Mouse (Mus musculus) hindbrain, embryonic 11.5 days (tissue): ENCODE measurements at regions not wholly inside any gene's neighbourhood (a gene's known extent, or its start where the extent isn't known, plus 50 kb on each side); places are given as distances from the start of the nearest gene placed in this dataset.
A peak's percentile ranks its signal among the peaks of the same experiment; 100 is the strongest.

Experiments
- ATAC-seq: fragments of 200-750 bp; cut with Nextera tagmentation; 2 replicates; pipeline ENCODE4 v1.8.0; 2017; ENCODE audit warnings: mild to moderate bottlenecking, moderate TSS enrichment, moderate library complexity; ENCODE audit not compliant: low FRiP score
- DNase-seq: peaks from one replicate; pipeline ENCODE4 v3.0.0-alpha.2; 2015; ENCODE audit warnings: low spot score
- H3K27ac ChIP-seq: fragments of 300-500 bp; sonication (generic); 2 replicates; pipeline ENCODE4 v1.5.1; 2014; ENCODE audit warnings: mild to moderate bottlenecking, low read depth, low read length
- H3K27me3 ChIP-seq: fragments of 300-500 bp; sonication (generic); 2 replicates; pipeline ENCODE4 v1.6.1; 2014; ENCODE audit warnings: mild to moderate bottlenecking, low read length, moderate library complexity, mixed read lengths; ENCODE audit not compliant: control insufficient read depth, insufficient read depth
- H3K36me3 ChIP-seq: fragments of 300-500 bp; sonication (generic); 2 replicates; pipeline ENCODE4 v1.6.1; 2014; ENCODE audit warnings: mild to moderate bottlenecking, low read length, moderate library complexity, mixed read lengths; ENCODE audit not compliant: control insufficient read depth, insufficient read depth
- H3K4me1 ChIP-seq: fragments of 300-500 bp; sonication (generic); replicated peaks from 2 replicates; pipeline ENCODE4 v1.6.1; 2014; ENCODE audit warnings: low read length, mixed read lengths; ENCODE audit not compliant: control insufficient read depth, insufficient read depth
- H3K4me2 ChIP-seq: fragments of 300-500 bp; sonication (generic); replicated peaks from 2 replicates; pipeline ENCODE4 v1.6.1; 2014; ENCODE audit warnings: mild to moderate bottlenecking, low read depth, low read length
- H3K4me3 ChIP-seq: fragments of 300-500 bp; sonication (generic); 2 replicates; pipeline ENCODE4 v1.5.1; 2014; ENCODE audit warnings: low read depth, low read length
- H3K9ac ChIP-seq: fragments of 300-500 bp; sonication (generic); 2 replicates; pipeline ENCODE4 v1.6.1; 2014; ENCODE audit warnings: low read depth, low read length
- H3K9me3 ChIP-seq: fragments of 300-500 bp; sonication (generic); 2 replicates; pipeline ENCODE4 v1.6.1; 2016; ENCODE audit warnings: low read length; ENCODE audit not compliant: control insufficient read depth
- WGBS: fragments of 180-500 bp; shearing (Covaris S2); extraction: QIAGEN DNeasy Blood & Tissue Kit; methylation state at CpG from one replicate; pipeline ENCODE4 v1.1.7; 2014; 5-methylcytosine and 5-hydroxymethylcytosine counted together

GRCm38 (mm10) chr2:170675731-170676130 is 55.9 kb upstream of the Dok5 start:
- no peak for DNase-seq
- Histone ChIP-seq H3K4me1 (no peaks in the 10 kb centered on the region), H3K4me2 (no peak overlapping the region), H3K27me3 (no peaks in the 10 kb centered on the region), H3K9me3 (no peaks in the 10 kb centered on the region), H3K9ac (no peak overlapping the region), H3K27ac (no peak overlapping the region), H3K4me3 (no peak overlapping the region), H3K36me3 (no peaks in the 10 kb centered on the region)
- WGBS, result 89% methylated on average over 10 of the region's 10 CpGs
- no peak for ATAC-seq

GRCm38 (mm10) chr2:170673683-170674082 is 57.9 kb upstream of the Dok5 start:
- Histone ChIP-seq H3K4me3 (no peak overlapping the region), H3K4me2 (no peak overlapping the region), H3K4me1 (no peaks in the 10 kb centered on the region), H3K36me3 (no peaks in the 10 kb centered on the region), H3K27ac (no peak overlapping the region), H3K27me3 (no peaks in the 10 kb centered on the region), H3K9ac (no peak overlapping the region), H3K9me3 (no peaks in the 10 kb centered on the region)
- ATAC-seq, result no peak
- no peak for DNase-seq
- WGBS, result 85% methylated on average over 6 of the region's 6 CpGs

- H3K27ac ChIP-seq, result no peak overlapping the region
- no peak overlapping the region for H3K9ac ChIP-seq
- ATAC-seq (no peak), DNase-seq (no peak)
- 92% methylated on average over 1 of the region's 1 CpGs for WGBS
- no peak overlapping the region for H3K4me2 ChIP-seq
- H3K4me3 ChIP-seq, result no peak overlapping the region
- no peaks in the 10 kb centered on the region for H3K4me1 ChIP-seq
- H3K27me3 ChIP-seq, result no peaks in the 10 kb centered on the region
- H3K36me3 ChIP-seq, result no peaks in the 10 kb centered on the region
- no peaks in the 10 kb centered on the region for H3K9me3 ChIP-seq
Observed at GRCm38 (mm10) chr2:170672789-170673188, 58.8 kb upstream of the Dok5 start.

GRCm38 (mm10) chr2:170668960-170669359 is 62.6 kb upstream of the Dok5 start:
- no peak overlapping the region for H3K4me2 ChIP-seq
- no peaks in the 10 kb centered on the region for H3K36me3 ChIP-seq
- DNase-seq, result no peak
- H3K27me3 ChIP-seq, result no peaks in the 10 kb centered on the region
- H3K4me3 ChIP-seq, result no peak overlapping the region
- H3K9me3 ChIP-seq, result no peaks in the 10 kb centered on the region
- 87% methylated on average over 12 of the region's 12 CpGs for WGBS
- ATAC-seq, result no peak
- H3K27ac ChIP-seq, result no peak overlapping the region
- no peaks in the 10 kb centered on the region for H3K4me1 ChIP-seq
- H3K9ac ChIP-seq, result no peak overlapping the region

GRCm38 (mm10) chr2:170668497-170668896 is 63.1 kb upstream of the Dok5 start:
- 78% methylated on average over 6 of the region's 6 CpGs for WGBS
- Histone ChIP-seq H3K4me1 (no peaks in the 10 kb centered on the region), H3K9ac (no peak overlapping the region), H3K27ac (no peak overlapping the region), H3K4me3 (no peak overlapping the region), H3K9me3 (no peaks in the 10 kb centered on the region), H3K27me3 (no peaks in the 10 kb centered on the region), H3K4me2 (no peak overlapping the region), H3K36me3 (no peaks in the 10 kb centered on the region)
- DNase-seq, result no peak
- no peak for ATAC-seq

GRCm38 (mm10) chr2:170662069-170662980 is 60.5 kb upstream of the 4930470P17Rik start:
- no peak overlapping the region for H3K4me3 ChIP-seq
- H3K9me3 ChIP-seq, result no peaks in the 10 kb centered on the region
- no peaks in the 10 kb centered on the region for H3K27me3 ChIP-seq
- no peak for DNase-seq
- ATAC-seq, result no peak
- no peak overlapping the region for H3K27ac ChIP-seq
- H3K36me3 ChIP-seq, result no peaks in the 10 kb centered on the region
- H3K4me2 ChIP-seq, result no peak overlapping the region
- WGBS, result 85% methylated on average over 25 of the region's 25 CpGs
- H3K9ac ChIP-seq, result no peak overlapping the region
- H3K4me1 ChIP-seq, result peaks cover 3% of the 10 kb centered on the region; the same call in 1 of the 2 replicates

- peaks cover 3% of the 10 kb centered on the region; the same call in 1 of the 2 replicates for H3K4me1 ChIP-seq
- 51% methylated on average over 8 of the region's 8 CpGs for WGBS
- no peak overlapping the region for H3K27ac ChIP-seq
- no peaks in the 10 kb centered on the region for H3K27me3 ChIP-seq
- DNase-seq (no peak), ATAC-seq (no peak)
- no peak overlapping the region for H3K4me3 ChIP-seq
- H3K4me2 ChIP-seq, result no peak overlapping the region
- no peaks in the 10 kb centered on the region for H3K9me3 ChIP-seq
- H3K9ac ChIP-seq, result no peak overlapping the region
- no peaks in the 10 kb centered on the region for H3K36me3 ChIP-seq
Observed at GRCm38 (mm10) chr2:170659291-170659690, 57.5 kb upstream of the 4930470P17Rik start.

- Histone ChIP-seq H3K4me1 (peaks cover 3% of the 10 kb centered on the region; the same call in 1 of the 2 replicates), H3K4me2 (no peak overlapping the region), H3K27ac (no peak overlapping the region), H3K9me3 (no peaks in the 10 kb centered on the region), H3K27me3 (no peaks in the 10 kb centered on the region), H3K36me3 (no peaks in the 10 kb centered on the region), H3K4me3 (no peak overlapping the region), H3K9ac (no peak overlapping the region)
- no peak for DNase-seq
- WGBS, result 57% methylated on average over 7 of the region's 7 CpGs
- no peak for ATAC-seq
Observed at GRCm38 (mm10) chr2:170658520-170658919, 56.7 kb upstream of the 4930470P17Rik start.

GRCm38 (mm10) chr2:170657821-170658221 is 56.0 kb upstream of the 4930470P17Rik start:
- no peaks in the 10 kb centered on the region for H3K27me3 ChIP-seq
- no peak overlapping the region for H3K4me2 ChIP-seq
- no peak overlapping the region for H3K9ac ChIP-seq
- WGBS, result 2% methylated on average over 7 of the region's 7 CpGs
- H3K4me1 ChIP-seq, result peaks cover 3% of the 10 kb centered on the region; the same call in 1 of the 2 replicates
- no peak overlapping the region for H3K4me3 ChIP-seq
- no peaks in the 10 kb centered on the region for H3K9me3 ChIP-seq
- ATAC-seq, result 0 out of 2 replicates have a peak, but pooled peaks have one; percentile 22
- peak overlapping the region; percentile 19; the same call in 1 of the 2 replicates for H3K27ac ChIP-seq
- DNase-seq, result peak; percentile 41
- no peaks in the 10 kb centered on the region for H3K36me3 ChIP-seq
